Mouse (Mus musculus) naive thymus-derived CD4-positive, alpha-beta T cell, adult 2 months (primary cell): ENCODE measurements around the gene Pkd2l1.
"Not testable (repeated sequence)": the region's sequence is repeated elsewhere in the genome, so short reads cannot be mapped to it uniquely, and the experiment has no call there.

Experiments
- DNase-seq: peaks from one replicate; pipeline ENCODE4 v3.0.0-alpha.2; 2011; ENCODE audit warnings: low read depth

Gene Pkd2l1

GRCm38 (mm10) chr19:44157005-44157404 lies 35.2 kb downstream of the Pkd2l1 start:
- DNase-seq, result no peak

- DNase-seq, result no peak
Observed at GRCm38 (mm10) chr19:44153781-44154180, 38.5 kb downstream of the Pkd2l1 start.

GRCm38 (mm10) chr19:44148991-44149390 lies 43.3 kb downstream of the Pkd2l1 start:
- no peak for DNase-seq

- DNase-seq, result peak; percentile 26
Observed at GRCm38 (mm10) chr19:44148345-44148744, 43.9 kb downstream of the Pkd2l1 start.

GRCm38 (mm10) chr19:44146951-44147350 lies 45.3 kb downstream of the Pkd2l1 start:
- DNase-seq, result no peak

GRCm38 (mm10) chr19:44146568-44146879 lies 45.7 kb downstream of the Pkd2l1 start:
- DNase-seq, result no peak

- DNase-seq, result peak; percentile 94
Observed at GRCm38 (mm10) chr19:44145702-44146567, 46.3 kb downstream of the Pkd2l1 start, which contains the start of gene Bloc1s2. Gene Bloc1s2, minus strand, starts transcription at chr19:44146446.

- DNase-seq, result no peak
Observed at GRCm38 (mm10) chr19:44144366-44144765, 47.9 kb downstream of the Pkd2l1 start.

- DNase-seq, result peak; percentile 20
Observed at GRCm38 (mm10) chr19:44135960-44136485, 56.2 kb downstream of the Pkd2l1 start.

GRCm38 (mm10) chr19:44135072-44135959 lies 56.9 kb downstream of the Pkd2l1 start, which contains the start of gene Cwf19l1:
Gene Cwf19l1, minus strand, starts transcription at chr19:44135876.
- peak; percentile 92 for DNase-seq

- no peak for DNase-seq
Observed at GRCm38 (mm10) chr19:44132917-44133316, 59.3 kb downstream of the Pkd2l1 start.

GRCm38 (mm10) chr19:44128560-44128959 lies 63.7 kb downstream of the Pkd2l1 start:
- no peak for DNase-seq

GRCm38 (mm10) chr19:44127729-44128497 lies 64.3 kb downstream of the Pkd2l1 start:
- DNase-seq, result no peak

- no peak for DNase-seq
Observed at GRCm38 (mm10) chr19:44121137-44121536, 71.1 kb downstream of the Pkd2l1 start.

GRCm38 (mm10) chr19:44120686-44121085 lies 71.6 kb downstream of the Pkd2l1 start:
- not testable (repeated sequence) for DNase-seq

- no peak for DNase-seq
Observed at GRCm38 (mm10) chr19:44117793-44118192, 74.4 kb downstream of the Pkd2l1 start.

GRCm38 (mm10) chr19:44111706-44112105 lies 80.5 kb downstream of the Pkd2l1 start:
- peak; percentile 10 for DNase-seq

- DNase-seq, result no peak
Observed at GRCm38 (mm10) chr19:44110356-44110755, 81.9 kb downstream of the Pkd2l1 start.

GRCm38 (mm10) chr19:44108996-44109395 lies 83.2 kb downstream of the Pkd2l1 start:
- DNase-seq, result no peak

GRCm38 (mm10) chr19:44107661-44108521 lies 84.4 kb downstream of the Pkd2l1 start:
- DNase-seq, result peak; percentile 22
